Mouse (Mus musculus): ENCODE data around the gene Spns2. TPM values are rescaled to one million over a fixed set of nuclear protein-coding genes. Genes with fewer than 3 reads are reported as not detected.
A peak's percentile ranks its signal among the peaks of the same experiment; 100 is the strongest.

The Spns2 gene
- polyA plus RNA-seq, 1 experiment from 2014 or later, result 4.6 TPM

GRCm38 (mm10) chr11:72494046-72494988 is 4.6 kb upstream of the Spns2 start:
- 56% methylated on average over 8 of the region's 8 CpGs for WGBS
- no peak overlapping the region for H3K4me2 ChIP-seq (ENCODE audit: low read length)
- 0 out of 2 replicates have a peak, but pooled peaks cover 2% of the 10 kb centered on the region for H3K27me3 ChIP-seq (replicated peaks; ENCODE audit: control insufficient read depth, insufficient read depth, low read length)
- no peak overlapping the region for H3K9ac ChIP-seq (ENCODE audit: low read length)
- no peaks in the 10 kb centered on the region for H3K36me3 ChIP-seq (ENCODE audit: control insufficient read depth, insufficient read depth, low read length)
- no peaks in the 10 kb centered on the region for H3K9me3 ChIP-seq (replicated peaks; ENCODE audit: control insufficient read depth, low read length)
- no peak overlapping the region for H3K27ac ChIP-seq (ENCODE audit: low read depth, low read length)
- H3K4me1 ChIP-seq (ENCODE audit: control insufficient read depth, insufficient read depth, low read length), result no peaks in the 10 kb centered on the region; the same call in 1 of the 2 replicates
- H3K4me3 ChIP-seq (ENCODE audit: low read depth, low read length), result no peak overlapping the region
- DNase-seq (ENCODE audit: low spot score) (no peak), ATAC-seq (no peak)

- no peaks in the 10 kb centered on the region for H3K9me3 ChIP-seq (replicated peaks; ENCODE audit: control insufficient read depth, low read length)
- no peak overlapping the region for H3K27ac ChIP-seq (ENCODE audit: low read depth, low read length)
- WGBS, result 65% methylated on average over 15 of the region's 15 CpGs
- H3K27me3 ChIP-seq (replicated peaks; ENCODE audit: control insufficient read depth, insufficient read depth, low read length), result peaks cover 2% of the 10 kb centered on the region; the same call in 1 of the 2 replicates
- no peak for DNase-seq (ENCODE audit: low spot score)
- ATAC-seq, result no peak
- no peak overlapping the region for H3K4me2 ChIP-seq (ENCODE audit: low read length)
- H3K4me1 ChIP-seq (ENCODE audit: control insufficient read depth, insufficient read depth, low read length), result no peaks in the 10 kb centered on the region; the same call in 1 of the 2 replicates
- no peaks in the 10 kb centered on the region for H3K36me3 ChIP-seq (ENCODE audit: control insufficient read depth, insufficient read depth, low read length)
- H3K4me3 ChIP-seq (ENCODE audit: low read depth, low read length), result no peak overlapping the region
- H3K9ac ChIP-seq (ENCODE audit: low read length), result no peak overlapping the region
Observed at GRCm38 (mm10) chr11:72491130-72491960, 1.6 kb upstream of the Spns2 start.

- peak overlapping the region; percentile 63 for H3K4me3 ChIP-seq (ENCODE audit: low read depth, low read length)
- peak overlapping the region; percentile 86 for H3K9ac ChIP-seq (ENCODE audit: low read length)
- H3K4me1 ChIP-seq (ENCODE audit: control insufficient read depth, insufficient read depth, low read length), result peaks cover 9% of the 10 kb centered on the region
- ATAC-seq, result peak; percentile 11; the same call in 1 of the 2 replicates
- peak overlapping the region; percentile 85 for H3K4me2 ChIP-seq (ENCODE audit: low read length)
- under 1% methylated on average over 21 of the region's 42 CpGs for WGBS
- no peaks in the 10 kb centered on the region for H3K36me3 ChIP-seq (ENCODE audit: control insufficient read depth, insufficient read depth, low read length)
- DNase-seq (ENCODE audit: low spot score), result no peak
- peak overlapping the region; percentile 82 for H3K27ac ChIP-seq (ENCODE audit: low read depth, low read length)
- H3K9me3 ChIP-seq (replicated peaks; ENCODE audit: control insufficient read depth, low read length), result no peaks in the 10 kb centered on the region
- peaks cover 2% of the 10 kb centered on the region; the same call in 1 of the 2 replicates for H3K27me3 ChIP-seq (replicated peaks; ENCODE audit: control insufficient read depth, insufficient read depth, low read length)
Observed at GRCm38 (mm10) chr11:72489397-72489796, 307 bp downstream of the Spns2 start.

GRCm38 (mm10) chr11:72488753-72489271 is 892 bp downstream of the Spns2 start:
- Histone ChIP-seq H3K4me2 (ENCODE audit: low read length) (peak overlapping the region; percentile 85), H3K27ac (ENCODE audit: low read depth, low read length) (peak overlapping the region; percentile 82), H3K9me3 (replicated peaks; ENCODE audit: control insufficient read depth, low read length) (no peaks in the 10 kb centered on the region), H3K4me1 (ENCODE audit: control insufficient read depth, insufficient read depth, low read length) (peaks cover 9% of the 10 kb centered on the region), H3K36me3 (ENCODE audit: control insufficient read depth, insufficient read depth, low read length) (no peaks in the 10 kb centered on the region), H3K27me3 (replicated peaks; ENCODE audit: control insufficient read depth, insufficient read depth, low read length) (peaks cover 2% of the 10 kb centered on the region; the same call in 1 of the 2 replicates), H3K9ac (ENCODE audit: low read length) (peak overlapping the region; percentile 86), H3K4me3 (ENCODE audit: low read depth, low read length) (peak overlapping the region; percentile 63)
- ATAC-seq (peak; percentile 73), DNase-seq (ENCODE audit: low spot score) (peak; percentile 79)
- under 1% methylated on average over 38 of the region's 38 CpGs for WGBS

GRCm38 (mm10) chr11:72487739-72488138 is 2.0 kb downstream of the Spns2 start:
- Histone ChIP-seq H3K4me1 (ENCODE audit: control insufficient read depth, insufficient read depth, low read length) (peaks cover 9% of the 10 kb centered on the region), H3K4me3 (ENCODE audit: low read depth, low read length) (peak overlapping the region; percentile 63; the same call in 1 of the 2 replicates), H3K4me2 (ENCODE audit: low read length) (peak overlapping the region; percentile 85), H3K9ac (ENCODE audit: low read length) (peak overlapping the region; percentile 86), H3K36me3 (ENCODE audit: control insufficient read depth, insufficient read depth, low read length) (no peaks in the 10 kb centered on the region), H3K27me3 (replicated peaks; ENCODE audit: control insufficient read depth, insufficient read depth, low read length) (peaks cover 2% of the 10 kb centered on the region; the same call in 1 of the 2 replicates), H3K9me3 (replicated peaks; ENCODE audit: control insufficient read depth, low read length) (no peaks in the 10 kb centered on the region), H3K27ac (ENCODE audit: low read depth, low read length) (no peak overlapping the region)
- 84% methylated on average over 2 of the region's 2 CpGs for WGBS
- DNase-seq (ENCODE audit: low spot score), result no peak
- ATAC-seq, result no peak

GRCm38 (mm10) chr11:72487171-72487570 is 2.5 kb downstream of the Spns2 start:
- WGBS, result 71% methylated on average over 5 of the region's 5 CpGs
- Histone ChIP-seq H3K4me2 (ENCODE audit: low read length) (peak overlapping the region; percentile 85), H3K27me3 (replicated peaks; ENCODE audit: control insufficient read depth, insufficient read depth, low read length) (peaks cover 2% of the 10 kb centered on the region; the same call in 1 of the 2 replicates), H3K9ac (ENCODE audit: low read length) (no peak overlapping the region), H3K4me3 (ENCODE audit: low read depth, low read length) (no peak overlapping the region), H3K4me1 (ENCODE audit: control insufficient read depth, insufficient read depth, low read length) (peaks cover 9% of the 10 kb centered on the region), H3K27ac (ENCODE audit: low read depth, low read length) (no peak overlapping the region), H3K9me3 (replicated peaks; ENCODE audit: control insufficient read depth, low read length) (no peaks in the 10 kb centered on the region), H3K36me3 (ENCODE audit: control insufficient read depth, insufficient read depth, low read length) (no peaks in the 10 kb centered on the region)
- DNase-seq (ENCODE audit: low spot score) (no peak), ATAC-seq (no peak)

- ATAC-seq (no peak), DNase-seq (ENCODE audit: low spot score) (no peak)
- WGBS, result 73% methylated on average over 11 of the region's 11 CpGs
- Histone ChIP-seq H3K4me3 (ENCODE audit: low read depth, low read length) (no peak overlapping the region), H3K27ac (ENCODE audit: low read depth, low read length) (no peak overlapping the region), H3K4me2 (ENCODE audit: low read length) (no peak overlapping the region), H3K9ac (ENCODE audit: low read length) (no peak overlapping the region), H3K27me3 (replicated peaks; ENCODE audit: control insufficient read depth, insufficient read depth, low read length) (peaks cover 2% of the 10 kb centered on the region; the same call in 1 of the 2 replicates), H3K4me1 (ENCODE audit: control insufficient read depth, insufficient read depth, low read length) (peaks cover 9% of the 10 kb centered on the region), H3K36me3 (ENCODE audit: control insufficient read depth, insufficient read depth, low read length) (no peaks in the 10 kb centered on the region), H3K9me3 (replicated peaks; ENCODE audit: control insufficient read depth, low read length) (no peaks in the 10 kb centered on the region)
Observed at GRCm38 (mm10) chr11:72485960-72486359, 3.7 kb downstream of the Spns2 start.

GRCm38 (mm10) chr11:72485157-72485556 is 4.5 kb downstream of the Spns2 start:
- ATAC-seq, result no peak
- Histone ChIP-seq H3K4me1 (ENCODE audit: control insufficient read depth, insufficient read depth, low read length) (peaks cover 9% of the 10 kb centered on the region), H3K27me3 (replicated peaks; ENCODE audit: control insufficient read depth, insufficient read depth, low read length) (no peaks in the 10 kb centered on the region; the same call in 1 of the 2 replicates), H3K9ac (ENCODE audit: low read length) (no peak overlapping the region), H3K36me3 (ENCODE audit: control insufficient read depth, insufficient read depth, low read length) (no peaks in the 10 kb centered on the region), H3K4me2 (ENCODE audit: low read length) (no peak overlapping the region), H3K9me3 (replicated peaks; ENCODE audit: control insufficient read depth, low read length) (no peaks in the 10 kb centered on the region), H3K4me3 (ENCODE audit: low read depth, low read length) (no peak overlapping the region), H3K27ac (ENCODE audit: low read depth, low read length) (peak overlapping the region; percentile 44; the same call in 1 of the 2 replicates)
- 40% methylated on average over 5 of the region's 5 CpGs for whole genome bisulfite sequencing
- peak; percentile 77 for DNase-seq (ENCODE audit: low spot score)

All from forebrain, embryonic 14.5 days (tissue).